Mouse (Mus musculus) myocyte (in vitro differentiated cells): Measurements from ENCODE around the gene Rabgef1. TPM values are rescaled to one million over a fixed set of nuclear protein-coding genes. Genes with fewer than 3 reads are reported as not detected.

ENCODE experiments used
- H3K27me3 ChIP-seq: one replicate; pipeline ENCODE4 v1.6.1; 2011; ENCODE audit not compliant: control insufficient read depth, insufficient read depth, insufficient read length
- H3K36me3 ChIP-seq: one replicate; pipeline ENCODE4 v1.6.1; 2011; ENCODE audit not compliant: control insufficient read depth, insufficient read depth
- H3K4me2 ChIP-seq: one replicate; pipeline ENCODE4 v1.6.1; 2011; ENCODE audit warnings: low read depth, control low read depth
- H3K4me3 ChIP-seq: one replicate; pipeline ENCODE4 v1.5.1; 2011; ENCODE audit warnings: mild to moderate bottlenecking, control low read depth, moderate library complexity
- H3K79me2 ChIP-seq: one replicate; pipeline ENCODE4 v1.6.1; 2011; ENCODE audit not compliant: control insufficient read depth, insufficient read depth
- H3ac ChIP-seq: one replicate; pipeline ENCODE4 v1.6.1; 2011; ENCODE audit not compliant: control insufficient read depth, insufficient read length
- CEBPB ChIP-seq: IDR thresholded peaks from 2 replicates; pipeline ENCODE4 v1.6.1; 2011; ENCODE audit warnings: mild to moderate bottlenecking, moderate library complexity; ENCODE audit not compliant: poor library complexity, insufficient read depth, severe bottlenecking
- E2F4 ChIP-seq: IDR thresholded peaks from one replicate; pipeline ENCODE4 v1.6.1; 2011; ENCODE audit warnings: mild to moderate bottlenecking, control low read depth, moderate library complexity; ENCODE audit not compliant: insufficient read depth
- MAX ChIP-seq: IDR thresholded peaks from one replicate; pipeline ENCODE4 v1.6.1; 2011; ENCODE audit warnings: low read depth, mild to moderate bottlenecking, control low read depth
- MYOD1 ChIP-seq, 3 experiments: IDR thresholded peaks; one replicate each; pipeline ENCODE4 v1.6.1; 2011; ENCODE audit warnings: control low read depth in 2 of 3, low read depth in 2 of 3, mild to moderate bottlenecking in 2 of 3, moderate library complexity in 1 of 3; ENCODE audit not compliant: insufficient read length in 2 of 3, control insufficient read depth in 1 of 3
- MYOG ChIP-seq, 3 experiments: IDR thresholded peaks; one replicate each; pipeline ENCODE4 v1.6.1; 2011; ENCODE audit warnings: control low read depth in 2 of 3, low read depth in 2 of 3, mild to moderate bottlenecking in 2 of 3; ENCODE audit not compliant: insufficient read length in 2 of 3, control insufficient read depth in 1 of 3, insufficient read depth in 1 of 3
- POLR2A ChIP-seq: IDR thresholded peaks from one replicate; pipeline ENCODE4 v1.6.1; 2011; ENCODE audit warnings: low read depth, mild to moderate bottlenecking, control low read depth, moderate library complexity; ENCODE audit not compliant: insufficient read length
- POLR2AphosphoS2 ChIP-seq: IDR thresholded peaks from one replicate; pipeline ENCODE4 v1.6.1; 2011; ENCODE audit warnings: low read depth, control low read depth; ENCODE audit not compliant: insufficient read length
- REST ChIP-seq: IDR thresholded peaks from one replicate; pipeline ENCODE4 v1.6.1; 2011; ENCODE audit warnings: mild to moderate bottlenecking, control low read depth, moderate library complexity; ENCODE audit not compliant: insufficient read depth, insufficient read length
- SRF ChIP-seq: IDR thresholded peaks from one replicate; pipeline ENCODE4 v1.6.1; 2011; ENCODE audit warnings: low read depth; ENCODE audit not compliant: control insufficient read depth, insufficient read length
- TCF12 ChIP-seq: IDR thresholded peaks from one replicate; pipeline ENCODE4 v1.6.1; 2011; ENCODE audit warnings: mild to moderate bottlenecking, control low read depth; ENCODE audit not compliant: poor library complexity, insufficient read depth, severe bottlenecking
- TCF3 ChIP-seq: IDR thresholded peaks from one replicate; pipeline ENCODE4 v1.6.1; 2011; ENCODE audit warnings: low read depth, control low read depth; ENCODE audit not compliant: insufficient read length
- USF1 ChIP-seq: IDR thresholded peaks from one replicate; pipeline ENCODE4 v1.6.1; 2011; ENCODE audit warnings: low read depth, mild to moderate bottlenecking, control low read depth, moderate library complexity
- polyA plus RNA-seq: library from polyadenylated mRNA; unstranded; fragments of >200 nt; fragmentation: generic; extraction: Trizol; gene quantifications from one replicate; pipeline ENCODE4 v1.2.1, GENCODE M21; 2012; ENCODE audit warnings: missing spikeins

The Rabgef1 gene
- polyA plus RNA-seq, 1 experiment = 18.8 TPM

DNA sequence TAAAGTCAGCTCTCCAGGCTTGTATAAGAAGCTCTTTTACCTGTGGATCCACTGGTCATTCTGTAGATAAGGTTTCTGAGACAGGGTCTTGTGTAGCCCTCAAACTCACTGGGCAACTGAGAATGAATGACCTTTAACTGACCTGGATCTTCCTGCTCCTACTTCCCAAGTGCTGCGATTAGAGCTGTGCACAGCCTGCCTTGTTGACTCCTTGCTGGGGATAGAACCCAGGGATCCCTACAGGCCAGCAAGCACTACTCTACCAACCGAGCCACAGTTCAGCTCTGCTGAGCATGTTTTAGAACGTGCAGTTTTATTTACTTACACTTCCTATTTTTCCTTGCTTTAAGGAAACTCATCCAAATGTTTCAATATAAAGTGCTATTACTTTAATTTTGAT lies 25.9 kb downstream of the Rabgef1 start:
- Histone ChIP-seq H3K27me3 (no peaks in the 10 kb centered on the region), H3K79me2 (no peaks in the 10 kb centered on the region), H3K36me3 (peaks cover 26% of the 10 kb centered on the region), H3ac (no peak overlapping the region), H3K4me3 (no peak overlapping the region), H3K4me2 (peak overlapping the region; percentile 35)
- TF ChIP-seq MYOG (IDR thresholded peaks at IDR 0.05; ENCODE audit: control insufficient read depth in 1 of 3, insufficient read depth in 1 of 3, insufficient read length in 2 of 3, low read depth in 2 of 3) (no peak), MAX (no peak), USF1 (no peak)

DNA sequence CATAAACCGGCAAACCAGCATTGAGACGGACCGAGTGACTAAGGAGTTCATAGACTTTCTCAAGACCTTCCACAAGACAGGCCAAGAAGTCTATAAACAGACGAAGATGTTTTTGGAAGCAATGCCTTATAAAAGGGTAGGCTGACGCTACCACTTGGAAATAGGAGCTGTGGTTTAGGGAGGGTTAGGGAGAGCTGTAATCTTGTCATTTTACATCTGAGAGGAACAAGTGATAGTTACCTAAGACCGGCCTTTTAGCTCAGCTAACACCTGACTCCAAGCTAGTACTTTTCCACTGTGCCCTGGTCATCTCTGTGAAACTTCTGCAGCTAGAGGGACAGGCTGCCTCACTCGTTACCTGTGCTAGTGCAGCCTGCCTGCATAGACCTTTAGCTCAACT lies 26.4 kb downstream of the Rabgef1 start:
- no peaks in the 10 kb centered on the region for H3K27me3 ChIP-seq
- TF ChIP-seq TCF3 (no peak), E2F4 (no peak), USF1 (no peak), MYOG (IDR thresholded peaks at IDR 0.05; ENCODE audit: control insufficient read depth in 1 of 3, insufficient read depth in 1 of 3, insufficient read length in 2 of 3, low read depth in 2 of 3) (no peak), MAX (no peak), POLR2A (no peak), POLR2AphosphoS2 (no peak), REST (no peak), SRF (no peak)
- H3K36me3 ChIP-seq = peaks cover 26% of the 10 kb centered on the region
- H3K4me3 ChIP-seq = no peak overlapping the region
- no peak overlapping the region for H3K4me2 ChIP-seq
- no peaks in the 10 kb centered on the region for H3K79me2 ChIP-seq
- H3ac ChIP-seq = no peak overlapping the region

DNA sequence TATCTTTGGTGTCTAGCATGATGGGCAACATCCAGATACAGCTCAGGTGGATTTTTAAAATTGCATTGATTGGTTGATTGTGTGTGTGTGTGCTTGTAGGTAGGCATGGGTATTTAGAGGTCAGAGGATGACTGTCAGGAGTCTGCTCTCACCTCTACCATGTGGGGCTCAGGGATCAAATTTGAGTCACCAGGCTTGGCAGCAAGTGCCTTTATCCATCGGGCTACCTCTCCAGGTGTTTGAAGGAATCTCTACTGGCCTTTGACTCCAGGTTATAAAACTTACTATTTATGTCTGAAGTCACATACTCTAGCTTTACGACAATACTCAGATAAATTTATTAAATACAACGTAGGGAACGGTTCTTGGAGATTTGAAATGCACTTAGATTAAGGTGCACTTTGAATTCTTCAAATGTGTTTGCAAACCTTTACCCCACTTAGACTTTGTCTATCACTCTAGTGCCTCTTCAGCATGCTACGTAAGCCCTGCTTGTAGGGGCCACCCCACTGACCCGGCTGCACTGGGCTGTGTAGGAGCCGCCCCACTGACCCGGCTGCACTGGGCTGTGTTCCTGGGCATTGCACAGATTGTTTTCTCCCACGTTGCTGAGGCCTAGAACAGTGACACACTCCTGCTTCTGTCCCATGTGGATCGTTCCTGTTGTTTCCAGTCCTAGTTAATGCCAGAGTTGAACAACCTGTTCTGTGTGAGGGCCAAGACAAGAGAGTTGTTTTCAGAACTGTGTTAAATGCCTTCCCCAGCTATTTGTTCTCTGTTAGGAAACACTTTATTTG lies 28.8 kb downstream of the Rabgef1 start:
- no peak for TF ChIP-seq REST
- no peak for TF ChIP-seq SRF
- no peak for TF ChIP-seq USF1
- TF ChIP-seq MAX = no peak
- TF ChIP-seq TCF3 = no peak
- no peak for TF ChIP-seq MYOD1 (IDR thresholded peaks at IDR 0.05; ENCODE audit: control insufficient read depth in 1 of 3, insufficient read length in 2 of 3, low read depth in 2 of 3)
- TF ChIP-seq MYOG (IDR thresholded peaks at IDR 0.05; ENCODE audit: control insufficient read depth in 1 of 3, insufficient read depth in 1 of 3, insufficient read length in 2 of 3, low read depth in 2 of 3) = no peak
- TF ChIP-seq POLR2A = no peak
- TF ChIP-seq E2F4 = no peak
- TF ChIP-seq POLR2AphosphoS2 = no peak
- TF ChIP-seq CEBPB = no peak
- TF ChIP-seq TCF12 = no peak
- no peak overlapping the region for H3K4me3 ChIP-seq
- H3K36me3 ChIP-seq = peaks cover 30% of the 10 kb centered on the region
- H3K79me2 ChIP-seq = no peaks in the 10 kb centered on the region
- no peak overlapping the region for H3K4me2 ChIP-seq
- no peaks in the 10 kb centered on the region for H3K27me3 ChIP-seq
- H3ac ChIP-seq = no peak overlapping the region

DNA sequence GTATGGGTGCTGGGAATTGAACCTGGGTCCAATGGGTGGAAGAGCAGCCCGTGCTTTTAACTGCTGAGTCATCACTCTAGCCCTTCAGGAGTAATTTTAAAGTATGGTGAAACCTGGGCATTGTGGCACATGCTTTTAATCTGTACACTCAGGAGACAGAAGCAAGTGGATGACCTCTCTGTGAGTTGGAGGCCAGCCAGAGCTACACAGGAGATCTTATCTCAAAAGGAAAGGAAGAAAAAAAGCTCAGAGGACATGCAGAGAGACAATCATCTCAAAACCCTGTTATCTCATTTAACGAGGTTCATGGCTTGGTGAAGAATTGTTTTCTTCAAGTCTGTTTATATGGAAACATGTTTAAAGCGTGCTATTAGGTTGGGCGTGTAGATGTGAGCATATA lies 32.4 kb downstream of the Rabgef1 start:
- no peaks in the 10 kb centered on the region for H3K27me3 ChIP-seq
- no peak for TF ChIP-seq MYOG (IDR thresholded peaks at IDR 0.05; ENCODE audit: control insufficient read depth in 1 of 3, insufficient read depth in 1 of 3, insufficient read length in 2 of 3, low read depth in 2 of 3)
- TF ChIP-seq SRF = no peak
- no peak for TF ChIP-seq POLR2AphosphoS2
- TF ChIP-seq MYOD1 (IDR thresholded peaks at IDR 0.05; ENCODE audit: control insufficient read depth in 1 of 3, insufficient read length in 2 of 3, low read depth in 2 of 3) = no peak
- TF ChIP-seq CEBPB = no peak
- no peak for TF ChIP-seq TCF12
- no peak for TF ChIP-seq MAX
- TF ChIP-seq POLR2A = no peak
- TF ChIP-seq USF1 = no peak
- peaks cover 35% of the 10 kb centered on the region for H3K36me3 ChIP-seq
- no peak overlapping the region for H3ac ChIP-seq
- H3K79me2 ChIP-seq = no peaks in the 10 kb centered on the region
- no peak overlapping the region for H3K4me3 ChIP-seq
- H3K4me2 ChIP-seq = no peak overlapping the region

- Histone ChIP-seq H3K4me3 (no peak overlapping the region), H3K27me3 (no peaks in the 10 kb centered on the region), H3K36me3 (peaks cover 36% of the 10 kb centered on the region), H3ac (no peak overlapping the region), H3K4me2 (no peak overlapping the region), H3K79me2 (no peaks in the 10 kb centered on the region)
- TF ChIP-seq POLR2A (no peak), TCF3 (no peak), E2F4 (no peak), MAX (no peak), MYOD1 (IDR thresholded peaks at IDR 0.05; ENCODE audit: control insufficient read depth in 1 of 3, insufficient read length in 2 of 3, low read depth in 2 of 3) (no peak), SRF (no peak)
Measured at GRCm38 (mm10) chr5:130204560-130204959, 33.0 kb downstream of the Rabgef1 start.
